Mouse (Mus musculus): Measurements from ENCODE around the gene Atf7. TPM values are rescaled to one million over a fixed set of nuclear protein-coding genes. Genes with fewer than 3 reads are reported as not detected.
"Not testable (repeated sequence)": the region's sequence is repeated elsewhere in the genome, so short reads cannot be mapped to it uniquely, and the experiment has no call there.

Atf7 gene
- polyA plus RNA-seq, 1 experiment, result 84.6 TPM

- peaks cover 3% of the 10 kb centered on the region; the same call in 1 of the 2 replicates for H3K4me1 ChIP-seq (ENCODE audit: control insufficient read depth, insufficient read depth, low read length)
- H3K36me3 ChIP-seq (ENCODE audit: control insufficient read depth, insufficient read depth, low read length), result no peaks in the 10 kb centered on the region
- no peaks in the 10 kb centered on the region for H3K27me3 ChIP-seq (replicated peaks; ENCODE audit: control insufficient read depth, insufficient read depth, low read length)
- TF ChIP-seq CTCF (conservative IDR thresholded peaks at IDR 0.05; ENCODE audit: insufficient read depth, insufficient read length, low read depth, low read length) (no peak), POLR2A (IDR thresholded peaks at IDR 0.05; ENCODE audit: low read depth, low read length) (no peak)
- no peak for DNase-seq
- 85% methylated on average over 1 of the region's 1 CpGs for WGBS
- no peak overlapping the region for H3K4me3 ChIP-seq (ENCODE audit: insufficient read depth, low read depth, low read length)
- no peak overlapping the region for H3K27ac ChIP-seq (ENCODE audit: insufficient read depth, low read depth, low read length)
These were observed 4.5 kb downstream of the Atf7 start for GRCm38 (mm10) chr15:102620765-102621164.

GRCm38 (mm10) chr15:102619486-102619885, 5.8 kb downstream of the Atf7 start:
- WGBS, result 97% methylated on average over 5 of the region's 5 CpGs
- Histone ChIP-seq H3K27ac (ENCODE audit: insufficient read depth, low read depth, low read length) (no peak overlapping the region), H3K4me1 (ENCODE audit: control insufficient read depth, insufficient read depth, low read length) (no peaks in the 10 kb centered on the region; the same call in 1 of the 2 replicates), H3K27me3 (replicated peaks; ENCODE audit: control insufficient read depth, insufficient read depth, low read length) (no peaks in the 10 kb centered on the region), H3K4me3 (ENCODE audit: insufficient read depth, low read depth, low read length) (no peak overlapping the region), H3K36me3 (ENCODE audit: control insufficient read depth, insufficient read depth, low read length) (no peaks in the 10 kb centered on the region)
- TF ChIP-seq POLR2A (IDR thresholded peaks at IDR 0.05; ENCODE audit: low read depth, low read length) (no peak), CTCF (conservative IDR thresholded peaks at IDR 0.05; ENCODE audit: insufficient read depth, insufficient read length, low read depth, low read length) (no peak)
- no peak for DNase-seq

GRCm38 (mm10) chr15:102617654-102618053, 7.6 kb downstream of the Atf7 start:
- no peak overlapping the region for H3K27ac ChIP-seq (ENCODE audit: insufficient read depth, low read depth, low read length)
- WGBS, result 74% methylated on average over 1 of the region's 1 CpGs
- TF ChIP-seq CTCF (conservative IDR thresholded peaks at IDR 0.05; ENCODE audit: insufficient read depth, insufficient read length, low read depth, low read length) (no peak), POLR2A (IDR thresholded peaks at IDR 0.05; ENCODE audit: low read depth, low read length) (no peak)

GRCm38 (mm10) chr15:102616174-102616573, 9.1 kb downstream of the Atf7 start:
- Histone ChIP-seq H3K4me3 (ENCODE audit: insufficient read depth, low read depth, low read length) (no peak overlapping the region), H3K4me1 (ENCODE audit: control insufficient read depth, insufficient read depth, low read length) (no peaks in the 10 kb centered on the region), H3K36me3 (ENCODE audit: control insufficient read depth, insufficient read depth, low read length) (no peaks in the 10 kb centered on the region), H3K27ac (ENCODE audit: insufficient read depth, low read depth, low read length) (no peak overlapping the region), H3K27me3 (replicated peaks; ENCODE audit: control insufficient read depth, insufficient read depth, low read length) (no peaks in the 10 kb centered on the region)
- DNase-seq, result no peak
- WGBS, result 94% methylated on average over 2 of the region's 2 CpGs
- TF ChIP-seq CTCF (conservative IDR thresholded peaks at IDR 0.05; ENCODE audit: insufficient read depth, insufficient read length, low read depth, low read length), result no peak
- no peak for TF ChIP-seq POLR2A (IDR thresholded peaks at IDR 0.05; ENCODE audit: low read depth, low read length)

More at GRCm38 (mm10) chr15:102617654-102618053, 7.6 kb downstream of the Atf7 start:
- H3K27me3 ChIP-seq (replicated peaks; ENCODE audit: control insufficient read depth, insufficient read depth, low read length), result no peaks in the 10 kb centered on the region
- no peak for DNase-seq
- H3K36me3 ChIP-seq (ENCODE audit: control insufficient read depth, insufficient read depth, low read length), result no peaks in the 10 kb centered on the region
- H3K4me1 ChIP-seq (ENCODE audit: control insufficient read depth, insufficient read depth, low read length), result no peaks in the 10 kb centered on the region; the same call in 1 of the 2 replicates
- H3K4me3 ChIP-seq (ENCODE audit: insufficient read depth, low read depth, low read length), result no peak overlapping the region

GRCm38 (mm10) chr15:102614224-102614623, 11.0 kb downstream of the Atf7 start:
- no peak overlapping the region for H3K4me3 ChIP-seq (ENCODE audit: insufficient read depth, low read depth, low read length)
- H3K36me3 ChIP-seq (ENCODE audit: control insufficient read depth, insufficient read depth, low read length), result no peaks in the 10 kb centered on the region
- no peak for DNase-seq
- TF ChIP-seq CTCF (conservative IDR thresholded peaks at IDR 0.05; ENCODE audit: insufficient read depth, insufficient read length, low read depth, low read length) (no peak), POLR2A (IDR thresholded peaks at IDR 0.05; ENCODE audit: low read depth, low read length) (no peak)
- H3K27me3 ChIP-seq (replicated peaks; ENCODE audit: control insufficient read depth, insufficient read depth, low read length), result no peaks in the 10 kb centered on the region
- H3K27ac ChIP-seq (ENCODE audit: insufficient read depth, low read depth, low read length), result no peak overlapping the region
- no peaks in the 10 kb centered on the region for H3K4me1 ChIP-seq (ENCODE audit: control insufficient read depth, insufficient read depth, low read length)

GRCm38 (mm10) chr15:102612966-102613365, 12.3 kb downstream of the Atf7 start:
- Histone ChIP-seq H3K4me1 (ENCODE audit: control insufficient read depth, insufficient read depth, low read length) (no peaks in the 10 kb centered on the region), H3K36me3 (ENCODE audit: control insufficient read depth, insufficient read depth, low read length) (no peaks in the 10 kb centered on the region), H3K27me3 (replicated peaks; ENCODE audit: control insufficient read depth, insufficient read depth, low read length) (no peaks in the 10 kb centered on the region), H3K4me3 (ENCODE audit: insufficient read depth, low read depth, low read length) (no peak overlapping the region), H3K27ac (ENCODE audit: insufficient read depth, low read depth, low read length) (no peak overlapping the region)
- TF ChIP-seq POLR2A (IDR thresholded peaks at IDR 0.05; ENCODE audit: low read depth, low read length) (no peak), CTCF (conservative IDR thresholded peaks at IDR 0.05; ENCODE audit: insufficient read depth, insufficient read length, low read depth, low read length) (no peak)
- DNase-seq, result peak; percentile 21

GRCm38 (mm10) chr15:102608586-102608985, 16.7 kb downstream of the Atf7 start:
- H3K27me3 ChIP-seq (replicated peaks; ENCODE audit: control insufficient read depth, insufficient read depth, low read length); H3K4me1 ChIP-seq (ENCODE audit: control insufficient read depth, insufficient read depth, low read length); H3K36me3 ChIP-seq (ENCODE audit: control insufficient read depth, insufficient read depth, low read length); H3K4me3 ChIP-seq (ENCODE audit: insufficient read depth, low read depth, low read length); H3K27ac ChIP-seq (ENCODE audit: insufficient read depth, low read depth, low read length): not testable (repeated sequence)
- 82% methylated on average over 1 of the region's 1 CpGs for WGBS
- DNase-seq, result peak; percentile 19

Measured in kidney, adult 2 months (tissue).